Mouse (Mus musculus): ENCODE results near the gene Nlrx1.
A peak's percentile ranks its signal among the peaks of the same experiment; 100 is the strongest.

GRCm38 (mm10) chr9:44213538-44213937 is 54.9 kb downstream of the Nlrx1 start:
- TF ChIP-seq CTCF (conservative IDR thresholded peaks at IDR 0.05 in 1 of 2, IDR thresholded peaks at IDR 0.05 in 1 of 2; ENCODE audit: low read depth in 2 of 2, low read length in 2 of 2) (no peak), TCF12 (IDR thresholded peaks at IDR 0.05; ENCODE audit: low read depth, low read length) (peak; percentile 77), POLR2A (IDR thresholded peaks at IDR 0.05; ENCODE audit: low read depth, low read length) (no peak), MAFK (IDR thresholded peaks at IDR 0.05; ENCODE audit: insufficient replicate concordance, low read length) (0 out of 2 replicates have a peak, but pooled peaks have one; percentile 50), CHD2 (IDR thresholded peaks at IDR 0.05; ENCODE audit: low read length) (peak; percentile 64; the same call in 1 of the 2 replicates), USF1 (IDR thresholded peaks at IDR 0.05; ENCODE audit: low read depth, low read length) (no peak)

Measured in CH12.LX (cell line).